Mouse (Mus musculus) retina, postnatal 7 days (tissue): ENCODE data around the gene Wdr41.

ENCODE experiments used
- DNase-seq: peaks from one replicate; pipeline ENCODE4 v3.0.0-alpha.2; 2012; ENCODE audit warnings: low read depth, low spot score

Gene Wdr41

DNA sequence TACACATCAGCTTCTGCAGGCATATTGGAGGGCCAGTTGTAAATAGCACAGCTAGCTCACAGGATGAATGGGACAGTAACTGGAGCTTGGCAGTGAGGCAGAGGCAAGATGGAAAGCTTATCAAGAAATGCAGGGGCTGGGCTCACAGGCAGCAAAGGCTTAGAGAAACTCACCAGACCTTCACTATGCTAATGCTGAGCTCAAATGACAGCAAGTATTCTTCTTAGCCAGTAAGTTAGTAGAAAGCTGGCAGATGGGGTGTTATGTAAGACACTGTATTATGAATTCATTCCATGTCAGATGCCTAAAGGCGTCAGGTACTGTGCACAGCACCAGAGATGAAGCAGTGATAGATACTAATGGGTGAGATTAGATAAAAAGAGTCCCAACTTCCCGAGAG, 58.6 kb downstream of the Wdr41 start:
- DNase-seq, result no peak

DNA sequence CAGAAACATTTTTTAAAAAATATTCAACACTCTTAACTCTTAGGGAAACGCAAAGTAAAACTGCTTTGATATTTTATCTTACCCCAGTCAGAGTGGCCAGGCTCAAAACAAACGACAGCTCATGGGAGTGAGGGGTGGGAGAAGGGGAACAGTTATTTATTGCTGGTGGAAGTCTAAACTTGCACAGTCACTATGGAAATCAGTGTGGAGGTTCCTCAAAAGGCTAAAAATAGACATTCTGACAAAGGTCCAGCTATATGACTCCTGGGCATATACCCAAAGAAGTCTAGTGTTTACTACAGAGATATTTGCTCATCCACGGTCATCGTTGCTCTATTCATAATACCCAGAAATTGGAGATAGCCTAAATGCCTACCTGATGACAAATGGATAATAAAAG, 62.1 kb downstream of the Wdr41 start:
- no peak for DNase-seq

DNA sequence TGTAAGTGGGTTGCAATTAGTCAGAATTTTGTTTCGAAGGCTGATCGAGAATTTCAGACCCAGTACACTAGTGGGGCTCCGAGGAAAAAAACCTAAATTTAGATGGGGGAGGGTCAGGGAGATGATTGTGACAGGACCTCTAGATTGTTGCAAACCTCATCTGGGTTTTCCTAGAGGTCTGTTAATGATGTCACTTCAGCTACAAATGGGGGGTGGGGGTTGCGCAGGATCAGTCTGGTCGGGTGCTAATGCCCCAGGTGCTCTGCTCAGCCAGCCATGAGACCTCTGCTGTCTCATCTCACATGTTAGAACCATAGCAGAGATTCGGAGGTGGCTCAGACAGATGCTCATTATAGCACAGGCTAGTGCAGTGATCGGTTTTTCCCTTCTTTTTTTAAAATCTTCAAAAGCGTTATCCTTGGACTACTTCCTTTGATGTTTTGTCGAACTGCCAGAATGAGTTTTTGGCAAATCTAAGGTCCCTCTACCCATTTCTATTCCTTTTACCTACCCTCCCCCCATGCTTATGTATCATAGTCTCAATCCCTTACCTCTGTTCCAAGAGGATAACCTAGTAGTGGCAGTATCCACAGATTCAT, 64.1 kb downstream of the Wdr41 start:
- DNase-seq, result no peak

DNA sequence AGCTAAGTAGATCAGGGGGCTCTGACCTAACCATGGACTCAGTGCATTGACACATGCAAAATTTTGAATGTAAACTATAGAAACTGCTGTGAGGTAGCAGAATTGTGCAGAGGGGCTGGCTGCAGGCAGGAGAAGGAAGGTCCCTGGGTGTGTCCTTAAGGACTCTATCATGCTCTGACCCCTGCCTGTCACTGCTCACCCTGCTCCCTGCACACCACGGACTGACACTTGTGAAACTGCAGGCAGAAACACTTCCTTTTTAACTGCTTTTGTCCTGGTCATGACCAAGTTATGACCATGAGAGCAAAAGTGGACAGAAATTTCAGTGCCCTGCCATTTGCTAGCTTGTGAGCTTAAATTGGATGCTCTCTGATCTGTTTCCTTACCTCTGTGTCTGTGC, 68.0 kb downstream of the Wdr41 start:
- no peak for DNase-seq

DNA sequence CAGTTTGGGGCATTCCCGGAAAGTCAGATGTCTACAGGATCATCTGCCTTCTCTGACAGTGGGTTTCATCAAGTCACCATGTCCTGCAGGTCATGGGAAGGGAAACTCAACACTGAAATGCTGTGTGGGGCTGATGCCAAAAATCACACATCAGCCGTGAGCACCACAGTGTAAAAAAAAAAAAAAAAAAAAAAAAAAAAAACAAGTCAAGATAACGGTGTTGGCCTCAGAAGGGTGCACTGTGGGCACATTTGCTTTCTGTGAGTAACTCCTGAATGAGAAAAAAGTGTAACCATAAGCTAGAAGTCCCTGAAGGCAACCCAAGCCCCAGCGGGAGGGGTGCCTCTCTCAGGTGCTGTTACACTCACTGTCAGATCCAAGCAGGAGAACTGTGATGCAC, 74.3 kb downstream of the Wdr41 start:
- no peak for DNase-seq

DNA sequence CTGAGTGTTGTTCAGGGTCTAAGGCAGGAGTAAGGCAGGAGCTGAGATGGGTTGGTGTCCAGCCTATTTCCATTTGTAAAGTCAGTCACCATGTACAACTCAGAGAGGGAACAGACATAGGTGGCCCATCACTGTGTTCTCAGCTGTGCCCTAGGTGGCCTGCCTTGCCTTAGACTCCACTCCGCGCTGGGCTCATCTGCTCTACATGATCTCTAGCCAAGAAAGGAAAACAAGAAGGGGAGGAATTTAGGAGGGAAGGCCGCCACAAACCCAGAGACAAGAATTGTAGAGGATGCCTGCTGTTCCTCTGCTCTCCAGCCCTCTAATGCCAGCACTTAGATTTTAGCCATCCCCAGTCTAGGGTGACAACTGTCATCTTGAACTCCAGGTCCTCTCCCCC, 76.3 kb downstream of the Wdr41 start:
- no peak for DNase-seq

DNA sequence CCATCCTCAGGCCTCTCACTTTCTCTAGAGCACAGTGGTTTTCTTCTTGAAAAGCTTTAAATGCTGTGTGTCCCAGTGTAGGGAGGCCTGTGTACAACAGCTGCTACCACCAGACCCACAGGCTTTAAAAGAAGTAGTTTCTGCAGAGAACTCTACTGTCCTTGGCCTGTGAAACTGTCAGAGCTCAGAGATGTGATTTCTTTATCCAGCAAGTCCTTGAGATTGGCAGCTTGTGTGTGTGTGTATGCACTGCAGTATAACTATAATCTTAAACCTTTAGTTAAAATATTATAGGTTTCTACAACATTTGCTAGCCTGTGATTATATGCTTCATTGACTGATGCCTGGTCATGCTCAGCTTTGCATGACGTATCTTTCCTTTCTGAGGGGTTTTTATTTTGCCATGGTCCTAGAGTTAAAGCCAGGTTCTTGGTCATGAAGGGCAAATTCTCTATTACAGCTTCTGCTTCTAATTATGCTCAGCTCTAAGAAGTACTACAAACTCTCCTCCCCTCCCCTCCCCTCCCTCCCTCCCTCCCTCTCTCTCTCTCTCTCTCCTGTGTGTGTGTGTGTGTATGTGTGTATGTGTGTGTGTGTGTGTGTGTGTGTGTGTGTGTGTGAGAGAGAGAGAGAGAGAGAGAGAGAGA, 79.7 kb downstream of the Wdr41 start:
- DNase-seq, result no peak

DNA sequence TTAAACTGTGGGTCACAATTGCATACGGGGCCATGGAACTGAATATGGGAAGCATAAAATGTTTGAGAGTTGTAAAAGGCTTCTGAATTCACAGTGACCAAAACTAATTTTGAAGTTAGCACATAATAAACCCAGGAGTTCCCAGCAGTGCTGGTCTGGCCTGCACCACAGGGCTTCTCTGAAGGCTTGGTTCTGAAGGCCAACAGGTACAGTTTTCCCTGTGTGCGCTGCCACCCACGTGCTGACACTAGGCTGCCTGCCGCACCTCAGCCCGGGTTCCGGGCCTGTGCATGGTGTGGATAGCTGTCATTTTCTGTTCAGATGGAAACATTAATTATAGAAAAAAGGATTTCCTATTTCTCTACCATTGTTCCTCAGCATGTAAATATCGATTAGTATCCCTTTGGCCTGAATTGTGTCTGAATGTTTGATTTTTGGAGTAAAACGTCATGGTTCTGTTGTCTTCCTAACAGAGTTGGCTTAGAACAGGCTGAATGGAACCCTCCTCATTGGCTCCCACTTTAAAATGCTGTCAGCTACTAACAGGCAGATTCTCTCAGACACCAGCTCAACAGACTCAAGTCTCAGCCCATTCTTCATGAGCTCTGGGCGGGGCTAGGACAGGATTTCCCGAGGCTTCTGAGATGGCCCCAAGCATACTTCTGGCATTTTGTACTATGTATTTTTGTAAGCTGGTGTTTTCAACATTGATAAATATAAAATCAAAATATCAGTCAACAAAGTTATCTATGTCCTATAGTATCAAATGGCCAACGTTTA, 80.5 kb downstream of the Wdr41 start:
- no peak for DNase-seq

DNA sequence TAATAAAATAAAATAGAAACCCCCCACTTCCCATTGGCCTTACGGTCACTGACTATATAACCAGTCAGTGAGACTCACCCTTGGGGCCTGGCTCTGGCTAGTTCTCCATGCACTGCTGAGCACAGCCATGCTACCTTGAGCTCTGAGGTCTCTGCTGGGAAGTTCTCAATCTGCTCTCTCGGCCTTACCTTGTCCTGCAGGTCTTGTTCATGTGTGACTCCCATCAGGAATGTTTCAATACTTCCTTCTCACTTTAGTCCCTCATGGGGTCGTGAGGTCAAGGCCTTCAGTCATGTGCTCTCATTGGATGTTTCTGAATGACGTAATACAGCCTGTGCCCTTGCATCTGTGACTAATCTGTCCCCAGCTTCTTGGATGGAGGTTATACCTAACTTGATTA, 82.7 kb downstream of the Wdr41 start:
- no peak for DNase-seq

DNA sequence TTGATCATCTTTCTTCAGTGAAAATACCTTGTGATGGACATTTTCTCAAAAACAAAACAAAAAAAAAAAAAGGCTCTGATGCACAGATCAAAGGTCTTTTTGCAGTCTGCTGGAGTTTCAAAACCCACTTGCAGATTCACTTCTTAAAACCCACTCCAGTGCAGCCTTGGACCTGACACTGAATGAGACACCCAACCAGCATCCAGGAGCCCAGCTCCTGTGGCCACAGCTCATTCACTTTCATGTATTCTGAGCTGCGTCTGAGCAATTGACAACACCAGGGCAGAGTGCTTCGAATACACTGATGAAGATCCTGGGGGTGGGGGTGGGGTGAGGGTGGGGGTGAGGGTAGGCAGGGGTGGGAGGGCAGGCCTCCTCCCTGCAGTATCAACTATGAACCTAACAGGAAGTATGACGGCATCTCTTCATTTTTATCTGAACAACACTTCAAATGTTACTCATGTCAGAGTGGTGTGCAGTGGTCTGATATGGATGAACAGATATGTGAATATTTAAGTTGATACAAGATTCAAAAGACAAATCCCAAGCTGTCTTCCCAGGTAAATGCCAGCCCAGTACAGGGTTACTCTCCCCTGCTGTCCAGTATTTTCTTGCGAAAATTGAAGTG, 87.4 kb downstream of the Wdr41 start:
- DNase-seq, result no peak

DNA sequence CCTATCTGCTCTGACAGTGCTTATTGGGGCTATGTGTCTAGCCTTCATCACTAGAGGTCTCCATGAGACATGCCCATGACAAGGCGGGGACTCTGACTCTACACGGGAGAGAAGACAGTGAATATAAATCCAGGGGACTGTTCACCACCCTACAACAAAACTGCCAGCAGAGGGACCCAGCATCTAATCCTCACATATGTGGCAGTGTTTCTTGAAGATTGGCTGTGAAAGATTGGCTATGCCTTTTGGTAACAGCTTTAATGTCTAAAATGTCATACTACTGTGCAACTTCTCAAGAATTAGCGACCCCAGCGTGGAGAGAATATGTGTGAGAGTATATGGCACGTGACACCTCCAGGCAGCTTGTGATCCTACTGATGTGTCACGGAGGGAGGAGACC, 91.7 kb downstream of the Wdr41 start:
- DNase-seq, result no peak

DNA sequence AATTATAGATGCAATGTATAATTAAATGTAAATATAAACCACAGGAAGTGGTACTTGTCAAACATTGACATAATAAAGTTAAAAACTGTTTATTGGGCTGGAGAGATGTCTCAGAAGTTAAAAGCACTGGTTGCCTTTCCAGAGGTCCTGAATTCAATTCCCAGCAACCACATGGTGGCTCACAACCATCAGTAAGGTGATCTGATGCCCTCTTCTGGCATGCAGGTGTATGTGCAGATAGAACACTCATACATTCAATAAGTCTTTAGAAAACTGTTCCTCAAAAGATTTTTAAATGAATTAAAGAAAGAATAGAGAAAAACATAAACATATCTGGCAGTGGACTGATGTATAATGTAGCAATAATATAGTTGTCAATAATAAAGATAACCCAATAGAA, 94.1 kb downstream of the Wdr41 start:
- DNase-seq, result no peak
